Mouse (Mus musculus) C2C12 (cell line): Measurements from ENCODE around the gene Dytn.

Experiments used
- CEBPB ChIP-seq: IDR thresholded peaks from one replicate; pipeline ENCODE4 v1.6.1; 2011; ENCODE audit warnings: low read depth, mild to moderate bottlenecking, control low read depth, moderate library complexity
- CTCF ChIP-seq: IDR thresholded peaks from one replicate; pipeline ENCODE4 v1.5.1; 2011; ENCODE audit not compliant: control insufficient read depth, insufficient read depth, insufficient read length
- FOSL1 ChIP-seq: IDR thresholded peaks from one replicate; pipeline ENCODE4 v1.8.0; 2011; ENCODE audit warnings: mild to moderate bottlenecking, low read length; ENCODE audit not compliant: poor library complexity, insufficient read depth, severe bottlenecking
- MAX ChIP-seq: IDR thresholded peaks from one replicate; pipeline ENCODE4 v1.6.1; 2011; ENCODE audit warnings: mild to moderate bottlenecking, control low read depth
- MYOD1 ChIP-seq: IDR thresholded peaks from one replicate; pipeline ENCODE4 v1.6.1; 2011; ENCODE audit warnings: low read depth; ENCODE audit not compliant: control insufficient read depth, insufficient read length
- MYOG ChIP-seq: IDR thresholded peaks from one replicate; pipeline ENCODE4 v1.6.1; 2011; ENCODE audit not compliant: control insufficient read depth, insufficient read length; ENCODE audit errors: extremely low read depth
- USF1 ChIP-seq: IDR thresholded peaks from one replicate; pipeline ENCODE4 v1.6.1; 2011; ENCODE audit warnings: low read depth, mild to moderate bottlenecking, control low read depth, moderate library complexity

DNA sequence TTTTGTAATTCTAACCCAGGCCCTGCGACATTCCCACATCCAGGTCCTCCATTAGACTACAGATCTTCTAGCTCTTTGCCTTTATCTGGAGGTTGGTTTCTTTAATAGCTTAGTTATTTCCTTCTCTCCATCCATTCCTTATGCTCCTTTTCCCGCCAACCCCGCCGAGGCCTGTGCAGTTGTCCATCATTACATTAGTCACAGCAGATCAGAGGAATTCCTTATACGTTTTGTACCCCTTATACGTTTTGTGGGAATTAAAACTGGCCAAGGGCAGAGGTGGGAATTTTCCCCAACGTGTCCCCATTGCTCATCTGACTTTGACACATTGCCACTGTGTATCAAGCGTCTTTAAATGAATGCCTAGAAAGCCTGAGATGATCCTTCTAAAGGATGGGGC, 43.1 kb upstream of the Dytn start:
- TF ChIP-seq CTCF = no peak
- TF ChIP-seq MAX = no peak
- no peak for TF ChIP-seq MYOG
- TF ChIP-seq CEBPB = no peak
- TF ChIP-seq USF1 = no peak
- TF ChIP-seq MYOD1 = no peak
- TF ChIP-seq FOSL1 = no peak
